Mouse (Mus musculus) stomach, postnatal 0 days (tissue): ENCODE data around the gene Ada. TPM values are rescaled to one million over a fixed set of nuclear protein-coding genes. Genes with fewer than 3 reads are reported as not detected.

ENCODE experiments used
- ATAC-seq: fragments of 200-750 bp; cut with Nextera tagmentation; 2 replicates; pipeline ENCODE4 v1.8.0; 2017; ENCODE audit not compliant: low FRiP score, low TSS enrichment
- DNase-seq: peaks from one replicate; pipeline ENCODE4 v3.0.0-alpha.2; 2016; ENCODE audit warnings: low spot score
- H3K27ac ChIP-seq: fragments of 300-500 bp; sonication (generic); replicated peaks from 2 replicates; pipeline ENCODE4 v1.5.1; 2014; ENCODE audit warnings: mild to moderate bottlenecking, control low read depth
- H3K27me3 ChIP-seq: fragments of 300-500 bp; sonication (generic); 2 replicates; pipeline ENCODE4 v1.6.1; 2014; ENCODE audit warnings: low read length; ENCODE audit not compliant: control insufficient read depth, insufficient read depth
- H3K36me3 ChIP-seq: fragments of 300-500 bp; sonication (generic); 2 replicates; pipeline ENCODE4 v1.6.1; 2014; ENCODE audit warnings: low read length, mixed read lengths; ENCODE audit not compliant: control insufficient read depth, insufficient read depth
- H3K4me1 ChIP-seq: fragments of 300-500 bp; sonication (generic); replicated peaks from 2 replicates; pipeline ENCODE4 v1.6.1; 2014; ENCODE audit warnings: antibody characterized with exemption; ENCODE audit not compliant: control insufficient read depth, insufficient read depth
- H3K4me2 ChIP-seq: fragments of 300-500 bp; sonication (generic); replicated peaks from 2 replicates; pipeline ENCODE4 v1.6.1; 2014; ENCODE audit warnings: low read depth, mild to moderate bottlenecking, control low read depth, moderate library complexity
- H3K4me3 ChIP-seq: fragments of 300-500 bp; sonication (generic); 2 replicates; pipeline ENCODE4 v1.5.1; 2014; ENCODE audit warnings: low read depth, low read length, control low read depth
- H3K9ac ChIP-seq: fragments of 300-500 bp; sonication (generic); 2 replicates; pipeline ENCODE4 v1.6.1; 2014; ENCODE audit warnings: mild to moderate bottlenecking, low read length, control low read depth, mixed read lengths
- H3K9me3 ChIP-seq: fragments of 300-500 bp; sonication (generic); 2 replicates; pipeline ENCODE4 v1.6.1; 2016; ENCODE audit warnings: low read length; ENCODE audit not compliant: control insufficient read depth
- CTCF ChIP-seq: IDR thresholded peaks from 2 replicates; pipeline ENCODE4 v1.5.1; 2016; ENCODE audit warnings: antibody characterized with exemption, low read depth, mild to moderate bottlenecking, moderate library complexity
- EP300 ChIP-seq: optimal IDR thresholded peaks from 2 replicates; pipeline ENCODE3; 2016; ENCODE audit warnings: antibody characterized with exemption
- WGBS: fragments of 180-500 bp; shearing (Covaris S2); extraction: QIAGEN DNeasy Blood & Tissue Kit; methylation state at CpG from one replicate; pipeline ENCODE4 v1.1.7; 2014; 5-methylcytosine and 5-hydroxymethylcytosine counted together
- polyA plus RNA-seq: library from polyadenylated mRNA; unstranded; fragments of >200 nt; fragmentation: Nextera tagmentation; extraction: Ambion mirVana; gene quantifications from 2 replicates; pipeline ENCODE4 v1.2.1, GENCODE M21; 2015

The Ada gene
- polyA plus RNA-seq, 1 experiment from 2014 or later, result 13.6 TPM

- WGBS, result 72% methylated on average over 4 of the region's 4 CpGs
- TF ChIP-seq CTCF (no peak), EP300 (no peak)
These were observed 21.7 kb downstream of the Ada start for GRCm38 (mm10) chr2:163728300-163728699.

DNA sequence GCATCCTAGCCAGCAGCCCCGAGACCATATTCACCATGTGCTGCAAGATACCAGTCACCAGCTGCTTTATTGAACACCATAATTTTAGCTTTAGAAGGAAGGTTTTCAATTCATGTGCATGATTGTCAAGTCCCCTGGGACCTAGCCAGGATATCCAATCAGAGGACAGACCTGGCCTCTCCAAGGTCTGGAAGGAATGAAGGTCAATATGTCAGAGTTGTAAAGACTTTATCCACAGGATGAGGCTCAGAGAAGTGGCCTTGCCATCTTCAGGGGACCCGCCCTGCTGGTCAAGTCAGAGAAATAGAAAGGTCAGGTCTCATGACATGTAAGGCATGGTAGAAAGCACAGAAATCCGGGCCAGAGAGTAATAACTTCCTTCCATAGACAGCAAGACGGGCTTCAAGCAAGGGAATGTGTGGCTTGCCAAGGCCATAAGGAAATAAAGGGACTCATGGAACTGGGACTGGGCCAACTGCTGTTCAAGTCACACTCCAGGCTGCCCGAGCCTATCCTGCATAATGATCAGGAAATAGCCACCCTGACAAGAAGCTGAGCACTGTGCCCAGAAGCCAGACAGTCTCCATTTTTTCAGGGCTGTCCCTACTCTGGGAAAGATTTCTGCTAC is 23.2 kb downstream of the Ada start:
- ATAC-seq (no peak), DNase-seq (no peak)
- H3K9me3 ChIP-seq, result no peaks in the 10 kb centered on the region
- no peak overlapping the region for H3K4me3 ChIP-seq
- TF ChIP-seq CTCF, result no peak
- no peak for TF ChIP-seq EP300
- no peak overlapping the region for H3K9ac ChIP-seq
- no peaks in the 10 kb centered on the region for H3K27me3 ChIP-seq
- no peak overlapping the region for H3K4me2 ChIP-seq
- no peak overlapping the region for H3K27ac ChIP-seq
- H3K36me3 ChIP-seq, result peaks cover 4% of the 10 kb centered on the region; the same call in 1 of the 2 replicates
- H3K4me1 ChIP-seq, result no peaks in the 10 kb centered on the region
- 74% methylated on average over 5 of the region's 5 CpGs for WGBS

More at GRCm38 (mm10) chr2:163728300-163728699, 21.7 kb downstream of the Ada start:
- no peaks in the 10 kb centered on the region for H3K4me1 ChIP-seq
- H3K27me3 ChIP-seq, result no peaks in the 10 kb centered on the region
- H3K36me3 ChIP-seq, result peaks cover 7% of the 10 kb centered on the region; the same call in 1 of the 2 replicates
- H3K9me3 ChIP-seq, result no peaks in the 10 kb centered on the region
- H3K27ac ChIP-seq, result no peak overlapping the region
- no peak overlapping the region for H3K4me3 ChIP-seq
- H3K9ac ChIP-seq, result no peak overlapping the region
- ATAC-seq, result no peak
- no peak overlapping the region for H3K4me2 ChIP-seq
- no peak for DNase-seq

- ATAC-seq (no peak), DNase-seq (peak; percentile 21)
- WGBS, result 66% methylated on average over 7 of the region's 7 CpGs
- H3K9me3 ChIP-seq, result no peaks in the 10 kb centered on the region
- H3K9ac ChIP-seq, result no peak overlapping the region
- peaks cover 3% of the 10 kb centered on the region; the same call in 1 of the 2 replicates for H3K36me3 ChIP-seq
- no peak for TF ChIP-seq EP300
- TF ChIP-seq CTCF, result no peak
- H3K4me3 ChIP-seq, result no peak overlapping the region
- H3K4me2 ChIP-seq, result no peak overlapping the region
- H3K27ac ChIP-seq, result no peak overlapping the region
- no peaks in the 10 kb centered on the region for H3K27me3 ChIP-seq
- no peaks in the 10 kb centered on the region; the same call in 1 of the 2 replicates for H3K4me1 ChIP-seq
These were observed 27.5 kb downstream of the Ada start for GRCm38 (mm10) chr2:163722550-163722949.

GRCm38 (mm10) chr2:163719616-163720015 is 30.4 kb downstream of the Ada start:
- WGBS, result 49% methylated on average over 4 of the region's 4 CpGs
- Histone ChIP-seq H3K4me2 (no peak overlapping the region), H3K4me3 (no peak overlapping the region), H3K27me3 (no peaks in the 10 kb centered on the region), H3K36me3 (peaks cover 3% of the 10 kb centered on the region; the same call in 1 of the 2 replicates), H3K9me3 (no peaks in the 10 kb centered on the region), H3K9ac (no peak overlapping the region), H3K4me1 (no peaks in the 10 kb centered on the region; the same call in 1 of the 2 replicates), H3K27ac (no peak overlapping the region)
- DNase-seq (no peak), ATAC-seq (no peak)
- TF ChIP-seq EP300 (no peak), CTCF (no peak)

DNA sequence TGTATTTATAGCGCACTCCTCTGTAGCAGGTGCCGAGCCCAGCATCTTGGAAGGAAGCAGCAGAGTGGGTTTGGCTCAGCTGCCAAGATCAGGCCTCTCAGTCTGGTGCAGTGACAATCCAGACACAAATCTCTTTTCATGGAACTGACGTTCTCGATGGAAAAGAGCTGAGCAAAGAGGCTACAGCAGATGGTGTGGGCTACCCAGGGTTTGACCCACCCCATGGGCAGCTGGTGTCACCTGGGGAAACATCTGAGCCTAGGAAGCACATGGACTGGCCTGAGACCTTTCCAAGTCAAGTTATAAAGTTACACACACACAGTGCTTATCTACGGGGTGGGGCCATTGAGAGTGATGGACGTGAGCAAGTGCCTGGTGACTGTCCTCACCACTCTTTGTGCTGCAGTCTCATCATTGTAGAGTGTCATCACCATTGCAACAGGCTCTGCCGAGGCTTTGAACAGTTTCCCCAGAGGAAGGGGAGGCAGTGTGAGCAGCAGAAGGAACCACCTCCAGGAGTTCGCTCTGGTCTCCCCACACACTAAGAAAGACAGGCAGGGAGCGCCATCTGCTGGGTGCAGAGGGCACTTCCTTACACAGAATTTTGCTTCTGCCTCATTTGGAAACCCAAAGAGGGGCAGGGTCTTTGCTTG is 31.0 kb downstream of the Ada start:
- H3K9ac ChIP-seq, result no peak overlapping the region
- H3K36me3 ChIP-seq, result no peaks in the 10 kb centered on the region
- WGBS, result 24% methylated on average over 9 of the region's 9 CpGs
- ATAC-seq, result peak; percentile 81
- H3K4me3 ChIP-seq, result no peak overlapping the region
- TF ChIP-seq CTCF (peak; percentile 99), EP300 (no peak)
- DNase-seq, result peak; percentile 87
- no peaks in the 10 kb centered on the region for H3K27me3 ChIP-seq
- H3K27ac ChIP-seq, result no peak overlapping the region
- no peaks in the 10 kb centered on the region; the same call in 1 of the 2 replicates for H3K4me1 ChIP-seq
- peak overlapping the region; percentile 6; the same call in 1 of the 2 replicates for H3K4me2 ChIP-seq
- no peaks in the 10 kb centered on the region for H3K9me3 ChIP-seq

DNA sequence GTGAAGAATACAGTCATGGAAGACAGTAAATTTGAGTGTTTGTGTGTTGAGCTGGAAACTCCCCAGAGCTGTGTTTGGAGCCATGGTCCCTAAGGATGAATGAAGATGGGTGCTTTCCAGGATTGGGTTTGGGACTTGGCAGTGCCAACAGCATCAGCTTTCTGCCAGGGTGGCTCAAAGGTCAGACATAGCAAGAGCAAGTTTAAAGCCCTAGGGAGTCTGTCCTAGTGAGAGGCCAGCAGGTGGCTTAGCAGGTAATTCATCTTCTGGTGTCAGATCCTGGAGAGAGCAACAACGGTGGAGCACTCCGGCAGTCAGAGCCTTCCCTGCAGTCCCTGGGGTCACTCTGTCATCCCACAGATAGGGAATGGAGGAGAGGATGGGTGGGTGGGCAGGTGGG is 31.5 kb downstream of the Ada start:
- no peak for ATAC-seq
- Histone ChIP-seq H3K4me1 (no peaks in the 10 kb centered on the region; the same call in 1 of the 2 replicates), H3K27ac (no peak overlapping the region), H3K36me3 (no peaks in the 10 kb centered on the region), H3K4me3 (no peak overlapping the region), H3K9me3 (no peaks in the 10 kb centered on the region), H3K9ac (no peak overlapping the region), H3K4me2 (no peak overlapping the region), H3K27me3 (no peaks in the 10 kb centered on the region)
- TF ChIP-seq EP300 (no peak), CTCF (no peak)
- no peak for DNase-seq
- 28% methylated on average over 2 of the region's 2 CpGs for WGBS
